Mouse (Mus musculus): ENCODE data around the gene Ifi214. TPM values are rescaled to one million over a fixed set of nuclear protein-coding genes. Genes with fewer than 3 reads are reported as not detected.
"Not testable (repeated sequence)": the region's sequence is repeated elsewhere in the genome, so short reads cannot be mapped to it uniquely, and the experiment has no call there.

Gene Ifi214
- not detected for total RNA-seq (2021)

DNA sequence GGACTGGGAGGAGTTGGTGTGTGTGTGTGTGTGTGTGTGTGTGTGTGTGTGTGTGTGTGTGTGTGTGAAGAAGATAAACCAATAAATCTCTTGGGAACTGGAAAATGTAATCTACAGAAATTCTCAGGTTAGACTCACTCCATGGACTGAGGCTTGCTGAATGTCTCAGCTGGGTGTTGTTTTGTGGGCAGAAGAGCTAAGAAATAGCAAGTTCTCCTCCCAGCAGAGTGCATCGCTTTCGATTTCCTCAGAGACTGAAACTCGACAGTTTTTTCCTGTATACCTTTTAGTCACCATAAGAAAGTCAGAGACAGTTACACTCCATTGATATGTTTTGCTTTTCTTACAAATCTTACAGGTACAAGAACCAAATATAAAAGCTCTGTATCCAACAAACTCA lies at the start of gene Ifi214:
Ifi214 (minus strand) TSS at position 167 of the 400 bp plus-strand sequence.
- DNase-seq = not testable (repeated sequence)

DNA sequence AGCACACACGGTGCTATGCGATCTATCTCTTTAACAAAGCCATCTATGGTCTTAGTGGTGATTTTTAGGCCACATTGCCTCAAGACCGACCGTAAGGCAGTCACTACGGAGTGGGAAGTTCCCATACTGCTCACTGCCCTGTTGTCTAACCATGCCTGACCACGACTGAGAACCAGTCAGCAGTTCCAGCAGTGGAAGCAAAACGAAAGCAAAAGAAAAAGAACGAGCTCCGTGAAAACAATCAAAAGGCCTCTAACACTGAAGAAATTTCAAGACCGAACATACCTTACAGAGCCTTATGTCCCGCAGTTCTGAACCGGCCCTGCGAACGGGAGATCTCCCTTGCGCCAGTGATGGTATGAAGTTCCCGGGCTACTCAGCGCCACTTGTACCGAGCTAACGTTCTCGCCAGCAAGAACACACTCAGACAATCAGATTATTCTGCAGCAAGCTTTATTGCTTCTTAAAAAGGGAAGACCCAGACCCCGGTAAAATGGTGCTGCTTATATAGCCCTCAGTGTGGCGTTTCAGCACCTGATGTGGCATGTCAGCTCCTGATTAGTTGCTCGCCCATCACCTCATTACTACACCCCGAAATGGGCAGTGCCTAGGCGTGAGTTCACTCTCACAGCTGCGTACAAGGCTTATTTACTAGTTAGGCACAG lies 44.3 kb upstream of the Ifi214 start:
- DNase-seq = no peak

DNA sequence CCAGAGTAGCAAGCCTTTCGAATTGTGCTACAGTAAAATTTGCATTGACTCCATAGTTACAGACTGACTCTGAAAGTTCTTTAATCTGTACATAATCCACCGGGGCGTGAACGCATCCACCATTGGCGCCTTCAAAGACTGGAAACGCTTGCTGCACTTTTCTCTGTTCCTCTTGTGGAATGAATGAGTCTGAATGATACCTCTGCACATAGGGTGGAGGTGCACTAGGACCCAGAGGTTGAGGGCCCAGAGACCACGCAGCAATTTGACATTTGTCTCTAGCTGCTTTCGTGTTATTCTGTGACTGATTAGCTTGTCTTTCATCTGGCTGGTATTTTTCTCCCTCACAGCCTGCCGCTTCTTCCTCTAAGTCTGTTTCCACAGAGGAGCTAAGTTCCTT lies 43.3 kb upstream of the Ifi214 start:
- DNase-seq = no peak

DNA sequence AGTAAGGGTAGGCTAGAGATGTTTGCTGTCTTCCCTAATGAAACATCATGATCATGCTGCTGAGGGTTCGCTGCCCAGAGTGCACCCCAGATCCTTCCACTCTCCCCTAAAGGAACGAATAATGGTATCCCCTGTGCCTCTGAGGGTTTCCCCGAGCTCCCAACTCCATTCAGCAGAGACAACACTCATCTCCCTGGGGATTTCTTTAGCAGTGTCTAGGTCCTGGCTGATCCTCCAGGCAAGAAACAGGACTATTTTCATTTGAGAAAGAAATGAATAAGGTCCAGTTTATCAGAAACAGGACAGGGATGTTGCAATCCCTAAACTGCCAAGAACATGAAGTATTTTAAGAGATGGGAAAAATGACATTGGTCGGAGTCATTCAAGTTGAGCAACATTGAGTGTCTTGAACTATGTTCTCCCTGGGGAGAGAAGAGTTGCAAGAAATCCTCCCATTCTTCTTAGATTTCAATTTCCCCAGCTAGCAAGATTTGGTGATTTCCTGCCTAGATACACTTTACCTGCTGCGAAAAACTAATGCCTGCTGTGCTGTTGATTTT lies 14.8 kb upstream of the Ifi214 start:
- DNase-seq = not testable (repeated sequence)

DNA sequence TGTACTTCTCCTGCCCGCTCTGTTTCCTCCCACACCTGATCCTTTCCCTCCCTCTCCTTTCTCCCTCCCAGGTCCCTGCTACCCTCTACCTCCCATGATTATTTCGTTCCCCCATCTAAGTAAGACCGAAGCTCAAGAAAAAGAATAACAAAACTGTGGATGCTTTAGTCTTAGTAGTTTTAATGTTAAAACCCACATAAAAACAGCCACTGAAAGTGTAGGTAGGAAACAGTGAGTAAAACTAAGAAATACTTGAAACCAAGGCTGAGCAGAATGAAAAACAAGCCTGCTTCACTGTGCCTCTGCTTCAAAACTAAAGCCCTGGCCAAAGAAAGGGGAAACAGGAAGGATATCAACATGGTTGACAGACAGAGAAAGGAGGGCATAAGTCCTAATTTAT lies 13.0 kb upstream of the Ifi214 start:
- DNase-seq = not testable (repeated sequence)

DNA sequence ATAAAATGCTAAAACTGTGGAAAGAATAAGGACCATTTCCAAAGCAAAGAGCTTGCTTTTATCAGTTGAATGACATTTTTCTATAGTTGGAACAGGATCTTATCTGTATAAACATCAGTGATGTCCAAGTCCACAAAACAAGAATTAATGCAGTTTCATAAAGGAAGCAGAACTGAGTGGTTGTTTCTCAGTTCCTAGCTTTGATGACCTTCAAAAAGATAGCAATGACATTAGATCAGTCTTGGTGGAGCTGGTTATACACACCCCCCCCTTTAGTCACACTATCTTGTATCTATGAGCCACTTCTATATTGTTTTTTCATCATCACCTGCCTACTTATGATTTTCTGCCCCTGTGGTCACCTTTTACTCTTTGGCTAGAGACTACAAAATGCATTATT lies 14.3 kb downstream of the Ifi214 start:
- no peak for DNase-seq

DNA sequence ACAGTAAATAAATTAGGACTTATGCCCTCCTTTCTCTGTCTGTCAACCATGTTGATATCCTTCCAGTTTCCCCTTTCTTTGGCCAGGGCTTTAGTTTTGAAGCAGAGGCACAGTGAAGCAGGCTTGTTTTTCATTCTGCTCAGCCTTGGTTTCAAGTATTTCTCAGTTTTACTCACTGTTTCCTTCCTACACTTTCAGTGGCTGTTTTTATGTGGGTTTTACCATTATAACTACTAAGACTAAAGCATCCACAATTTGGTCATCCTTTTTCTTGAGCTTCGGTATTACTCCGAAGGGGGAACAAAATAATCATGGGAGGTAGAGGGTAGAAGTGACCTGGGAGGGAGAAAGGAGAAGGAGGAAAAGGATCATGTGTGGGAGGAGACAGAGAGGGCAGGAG lies 25.2 kb downstream of the Ifi214 start:
- not testable (repeated sequence) for DNase-seq

DNA sequence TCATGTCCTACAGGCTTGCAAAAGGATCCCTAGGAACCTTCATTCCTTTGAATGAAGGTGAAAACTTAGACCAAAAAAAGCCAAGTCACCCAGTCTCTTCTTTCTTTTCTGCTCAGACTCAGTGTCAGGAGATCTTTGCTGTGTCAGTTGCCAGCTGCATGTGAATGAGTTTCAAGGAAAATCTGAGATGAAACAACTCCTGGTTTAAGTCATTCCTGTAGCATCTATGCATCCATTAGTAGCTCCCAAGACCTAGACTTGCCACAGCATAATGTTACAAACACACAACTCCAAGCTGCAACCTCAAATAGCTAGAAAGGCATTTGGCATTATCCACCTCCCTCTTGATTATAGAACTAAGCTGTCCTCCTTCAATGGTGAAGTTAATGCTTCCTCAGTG lies 44.3 kb downstream of the Ifi214 start:
- not testable (repeated sequence) for DNase-seq

DNA sequence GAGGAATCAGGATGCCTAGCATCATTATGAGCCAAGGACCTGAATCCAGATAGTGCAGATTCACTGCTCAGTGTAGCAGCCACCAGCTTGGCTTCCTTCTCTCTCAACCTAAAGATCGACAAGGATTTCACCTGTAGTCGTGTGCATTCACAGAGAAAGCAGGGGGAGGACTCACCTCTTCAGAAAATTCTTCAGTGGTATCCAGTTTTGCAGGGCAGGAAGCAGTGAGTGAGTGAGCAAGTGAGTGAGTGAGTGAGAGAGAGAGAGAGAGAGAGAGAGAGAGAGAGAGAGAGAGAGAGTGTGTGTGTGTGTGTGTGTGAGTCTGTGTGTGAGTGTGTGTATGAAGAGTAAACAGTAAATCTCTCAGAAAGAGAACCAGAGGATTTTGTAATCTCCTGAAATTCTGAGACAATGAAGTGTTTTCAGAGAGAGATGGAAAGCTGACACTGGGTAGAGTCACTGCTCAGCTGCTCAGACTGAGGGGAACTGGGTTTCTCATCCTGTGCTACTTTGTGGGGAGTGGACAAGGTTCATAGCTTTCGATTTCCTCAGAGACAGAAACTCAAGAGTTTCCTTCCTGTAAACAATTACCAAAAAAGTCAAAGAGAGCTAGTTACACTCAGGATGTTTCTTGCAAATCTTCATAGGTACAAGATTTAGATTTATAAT lies 44.8 kb downstream of the Ifi214 start, which contains the start of gene Ifi206:
Ifi206 (minus strand) TSS at position 230 of the 669 bp plus-strand sequence.
- DNase-seq = not testable (repeated sequence)

DNA sequence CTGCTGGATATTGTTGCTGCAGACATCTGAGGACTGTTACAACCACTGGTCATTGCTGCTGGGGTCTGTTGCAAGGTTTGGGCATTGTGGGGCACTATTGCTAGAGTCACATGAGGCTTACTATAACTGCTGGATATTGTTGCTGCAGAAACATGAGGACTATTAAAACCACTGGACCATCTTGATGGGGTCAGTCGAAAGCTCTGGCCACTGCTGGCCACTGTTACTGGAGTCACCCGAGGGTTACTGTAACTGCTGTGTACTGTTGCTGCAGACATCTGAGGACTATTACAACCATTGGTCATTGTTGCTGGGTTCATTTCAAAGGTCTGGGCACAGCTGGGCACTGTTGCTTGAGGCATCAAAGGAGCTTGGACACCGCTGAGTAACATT lies 54.6 kb downstream of the Ifi214 start:
- not testable (repeated sequence) for DNase-seq

DNA sequence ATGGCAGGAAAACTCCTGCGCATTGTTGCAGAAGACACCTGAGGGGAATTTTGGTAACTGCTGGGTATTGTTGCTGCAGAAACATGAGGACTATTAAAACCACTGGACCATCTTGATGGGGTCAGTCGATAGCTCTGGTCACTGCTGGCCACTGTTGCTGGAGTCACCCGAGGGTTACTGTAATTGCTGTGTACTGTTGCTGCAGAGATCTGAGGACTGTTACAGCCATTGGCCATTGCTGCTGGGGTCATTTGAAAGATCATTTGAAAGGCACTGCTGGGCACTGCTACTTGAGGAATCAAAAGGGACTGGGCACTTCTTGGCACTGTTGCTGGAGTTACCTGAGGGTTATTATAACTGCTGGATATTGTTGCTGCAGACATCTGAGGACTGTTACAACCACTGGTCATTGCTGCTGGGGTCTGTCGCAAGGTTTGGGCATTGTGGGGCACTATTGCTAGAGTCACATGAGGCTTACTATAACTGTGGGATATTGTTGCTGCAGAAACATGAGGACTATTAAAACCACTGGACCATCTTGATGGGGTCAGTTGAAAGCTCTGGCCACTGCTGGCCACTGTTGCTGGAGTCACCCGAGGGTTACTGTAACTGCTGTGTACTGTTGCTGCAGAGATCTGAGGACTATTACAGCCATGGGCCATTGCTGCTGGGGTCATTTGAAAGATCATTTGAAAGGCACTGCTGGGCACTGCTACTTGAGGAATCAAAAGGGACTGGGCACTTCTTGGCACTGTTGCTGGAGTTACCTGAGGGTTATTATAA lies 55.2 kb downstream of the Ifi214 start:
- DNase-seq = not testable (repeated sequence)

Small RNA genes lying within 50 kb of the gene (microRNA-seq; reads per million reads assigned to microRNA genes)
- 0 reads per million in 2 experiments for gene Gm44481

Other genes starting within 250 kb of the Ifi214 start
- 10 to 100 TPM; 73.7 to 76.2 TPM for gene Ackr1, start 202.2 kb downstream of the Ifi214 start, total RNA-seq (2021)
- gene Aim2, start 185.1 kb downstream of the Ifi214 start, total RNA-seq (2021) = 1 to 10 TPM; 2.9 to 3.7 TPM
- gene Cadm3, start 168.3 kb downstream of the Ifi214 start, total RNA-seq (2021) = 100 to 1,000 TPM; 366 to 384 TPM
- gene Ifi206, start 44.9 kb downstream of the Ifi214 start, total RNA-seq (2021) = not detected
- not detected for gene Ifi213, start 63.3 kb upstream of the Ifi214 start, total RNA-seq (2021)
- gene Ifi209, start 95.0 kb upstream of the Ifi214 start, total RNA-seq (2021) = not detected
- not detected for gene Ifi208, start 137.7 kb upstream of the Ifi214 start, total RNA-seq (2021)
- gene Ifi207, start 205.8 kb upstream of the Ifi214 start, total RNA-seq (2021) = under 1 TPM; 0.15 to 0.61 TPM
- under 1 TPM; 0.18 to 0.25 TPM for gene Ifi204, start 231.0 kb upstream of the Ifi214 start, total RNA-seq (2021)

Data from layer of hippocampus, postnatal 36 days (tissue).